Mouse (Mus musculus): Measurements from ENCODE around the gene Stk24.

DNA sequence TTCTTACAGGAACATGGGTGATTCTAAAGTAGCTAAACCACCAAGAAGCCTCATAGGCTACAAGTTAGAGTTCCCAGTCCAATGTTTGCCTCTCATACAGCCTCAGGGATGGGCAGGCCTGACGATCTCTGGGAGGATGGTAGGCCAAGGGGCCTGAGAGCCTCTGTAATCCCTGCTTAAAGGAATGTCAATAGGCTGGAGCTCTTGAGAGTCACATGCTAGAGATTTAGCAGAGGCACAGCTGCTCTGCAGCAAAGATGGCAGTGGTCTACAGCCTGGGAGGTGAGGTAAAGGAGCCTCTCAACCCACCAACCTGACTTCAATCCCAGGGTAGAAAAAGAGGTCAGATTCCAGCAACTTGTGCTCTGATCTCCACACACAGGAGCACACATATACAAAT, 7.9 kb upstream of the Stk24 start:
- no peak for TF ChIP-seq CTCF (IDR thresholded peaks at IDR 0.05; ENCODE audit: borderline replicate concordance, insufficient read depth, low read depth, low read length)
- TF ChIP-seq POLR2A (IDR thresholded peaks at IDR 0.05; ENCODE audit: borderline replicate concordance, insufficient read depth, low read length) = no peak

Data from cerebellum, adult 2 months (tissue).